Mouse (Mus musculus) 416B (cell line): ENCODE measurements around the gene Tmc2.

Experiments
- DNase-seq: peaks from one replicate; pipeline ENCODE4 v3.0.0; 2011; ENCODE audit warnings: low read depth

Gene Tmc2

GRCm38 (mm10) chr2:130256762-130257161 lies 61.8 kb downstream of the Tmc2 start:
- DNase-seq: no peak

DNA sequence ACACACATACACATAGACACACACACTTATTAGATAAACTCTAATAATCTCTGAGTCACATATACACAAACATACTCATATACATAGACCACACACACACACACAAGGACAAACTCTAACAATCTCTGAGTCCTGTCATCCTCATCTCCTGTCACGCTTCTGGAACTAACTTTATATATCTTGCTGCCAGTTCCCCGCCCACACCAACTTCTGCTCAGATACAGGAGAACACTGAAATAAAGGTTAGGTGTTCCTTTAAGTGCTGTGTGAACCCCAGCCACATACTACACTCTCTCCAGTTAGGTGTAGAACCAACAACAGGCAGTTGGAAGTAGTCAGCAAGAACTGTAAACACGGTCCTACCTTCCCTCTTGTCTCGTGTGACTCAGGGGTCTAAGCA lies 65.8 kb downstream of the Tmc2 start:
- no peak for DNase-seq

DNA sequence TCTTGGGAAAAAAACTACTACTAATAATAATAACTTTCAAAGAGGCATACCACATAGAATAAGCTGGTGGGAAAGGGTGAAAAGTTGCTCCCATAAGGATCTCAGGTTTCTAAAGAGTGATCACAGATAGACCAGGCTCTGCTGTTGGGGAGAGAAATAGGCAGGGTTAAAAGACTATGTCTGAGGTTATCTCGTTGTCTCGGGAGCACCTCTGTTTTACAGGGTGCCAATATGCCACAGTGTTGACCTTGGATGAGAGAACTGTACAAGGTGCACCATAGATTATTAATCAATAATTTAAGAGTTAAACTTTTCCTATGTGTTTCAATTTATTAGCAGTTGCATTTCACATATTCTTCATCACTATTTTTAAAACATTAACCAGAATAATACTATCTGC lies 66.9 kb downstream of the Tmc2 start:
- DNase-seq: no peak

- no peak for DNase-seq
Measured at GRCm38 (mm10) chr2:130262398-130262797, 67.4 kb downstream of the Tmc2 start.

DNA sequence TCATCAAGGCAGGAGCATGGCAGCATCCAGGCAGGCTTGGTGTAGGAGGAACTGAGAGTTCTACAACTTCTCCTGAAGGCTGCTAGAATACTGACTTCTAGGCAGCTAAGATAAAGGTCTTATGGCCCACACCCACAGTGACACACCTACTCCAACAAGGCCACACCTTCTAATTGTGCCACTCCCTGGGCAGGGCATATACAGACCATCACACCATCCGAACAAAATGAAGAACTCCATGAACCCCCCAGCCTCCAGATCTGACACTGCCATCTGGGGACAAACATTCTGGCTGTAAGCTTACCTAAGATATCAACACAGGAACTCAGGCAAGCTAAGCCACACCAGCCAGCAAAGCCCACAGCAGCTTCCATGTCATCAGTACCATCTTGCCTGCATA lies 70.5 kb downstream of the Tmc2 start:
- DNase-seq: no peak

DNA sequence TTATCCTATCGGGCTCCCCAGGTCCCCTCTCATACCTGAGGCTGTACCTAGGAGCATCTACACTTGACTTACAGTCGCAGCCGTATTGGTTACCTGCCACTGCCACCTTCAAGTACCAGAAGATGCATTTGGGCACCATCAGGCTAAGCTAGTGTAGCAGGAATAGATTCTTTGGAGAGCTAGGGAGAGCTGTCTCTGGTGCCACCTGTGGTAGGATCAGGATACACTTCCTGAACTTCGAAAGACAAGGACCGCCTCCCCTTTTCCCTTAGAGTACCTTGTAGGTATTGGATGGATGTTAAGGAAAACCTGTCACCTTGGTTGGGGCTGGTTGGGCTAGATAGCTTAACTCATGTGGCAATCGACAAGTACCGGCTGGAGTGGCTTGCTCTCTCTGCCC lies 73.1 kb downstream of the Tmc2 start:
- no peak for DNase-seq

DNA sequence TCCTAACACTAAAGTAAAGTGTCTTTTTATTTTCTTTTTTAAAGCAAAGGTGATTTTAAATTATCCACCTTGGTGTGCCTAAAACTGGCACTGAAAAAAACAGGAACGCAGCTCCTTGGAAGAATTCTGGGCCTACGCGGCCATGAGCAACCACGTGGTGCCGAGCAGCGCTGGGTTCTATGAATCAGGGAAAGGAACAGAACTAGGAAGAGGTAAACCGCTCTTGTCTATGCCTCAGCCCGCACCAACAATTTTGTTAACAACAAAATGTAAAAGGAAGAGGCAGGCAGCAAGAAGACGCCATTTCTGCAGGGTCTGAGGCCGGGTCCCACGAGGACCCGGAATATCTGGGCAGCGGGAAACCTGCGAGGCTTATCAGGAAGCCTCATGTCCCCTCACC lies 78.7 kb downstream of the Tmc2 start:
- no peak for DNase-seq

GRCm38 (mm10) chr2:130274149-130274861 lies 79.3 kb downstream of the Tmc2 start, which contains the start of gene Nop56:
Gene Nop56, plus strand, starts transcription at chr2:130274430.
- DNase-seq: peak; percentile 97

GRCm38 (mm10) chr2:130274862-130275261 lies 79.9 kb downstream of the Tmc2 start:
- DNase-seq: no peak

DNA sequence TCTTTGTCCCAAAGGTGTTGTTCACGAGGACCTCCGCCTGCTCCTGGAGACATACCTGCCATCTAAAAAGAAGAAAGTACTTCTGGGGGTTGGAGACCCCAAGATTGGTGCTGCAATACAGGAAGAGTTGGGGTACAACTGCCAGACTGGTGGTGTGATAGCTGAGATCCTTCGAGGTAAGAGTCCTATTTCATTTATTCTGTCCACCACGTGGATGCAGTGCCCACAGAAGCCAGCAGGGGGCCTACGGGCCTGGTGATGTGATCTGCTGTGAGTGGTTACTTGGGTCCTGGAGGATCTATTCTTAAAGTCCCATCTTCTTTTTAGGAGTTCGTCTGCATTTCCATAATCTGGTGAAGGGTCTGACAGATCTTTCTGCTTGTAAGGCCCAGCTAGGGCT lies 80.7 kb downstream of the Tmc2 start:
- DNase-seq: peak; percentile 86

DNA sequence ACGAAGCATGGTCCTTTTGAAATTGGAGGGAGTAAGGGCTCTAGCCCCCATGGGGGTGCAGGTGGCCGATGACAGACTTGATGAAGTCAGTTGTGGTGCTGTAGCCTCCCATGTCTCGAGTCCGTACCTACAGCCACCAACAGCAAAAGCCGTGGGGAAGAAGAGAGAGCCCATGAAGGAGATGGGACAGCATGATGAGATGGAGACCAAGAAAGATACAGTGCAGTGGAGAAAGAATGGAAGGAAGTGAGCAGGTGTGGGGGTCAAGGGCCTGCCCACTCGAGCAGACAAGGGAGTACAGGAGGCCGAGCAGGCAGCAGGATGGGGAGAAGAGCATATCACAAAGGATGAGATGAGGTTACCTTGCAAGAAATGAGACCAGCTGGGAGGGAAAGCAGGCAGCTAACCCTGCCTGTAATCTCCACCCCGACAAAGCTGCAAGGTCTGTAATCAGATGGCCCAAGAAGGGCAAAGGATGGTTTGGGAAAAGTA lies 84.7 kb downstream of the Tmc2 start:
- DNase-seq: peak; percentile 57

DNA sequence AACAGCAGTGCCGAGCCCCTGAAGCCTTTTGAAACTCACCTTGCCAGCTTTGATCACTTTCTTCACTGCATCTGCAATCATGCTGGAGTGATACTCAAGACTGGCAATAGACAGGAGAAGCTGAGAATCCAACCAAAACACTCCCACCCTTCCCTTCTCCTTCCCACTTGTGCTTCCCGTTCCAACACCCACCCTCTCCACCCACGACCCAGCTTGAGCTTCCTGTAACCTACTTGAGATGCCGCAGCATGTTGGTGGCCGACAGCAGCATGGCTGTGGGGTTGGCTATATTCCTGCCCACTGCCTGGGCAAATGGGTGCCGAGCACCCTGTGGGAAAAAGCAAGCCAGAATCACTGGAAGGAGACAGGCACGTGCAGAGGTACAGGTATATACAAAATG lies 85.2 kb downstream of the Tmc2 start:
- no peak for DNase-seq

DNA sequence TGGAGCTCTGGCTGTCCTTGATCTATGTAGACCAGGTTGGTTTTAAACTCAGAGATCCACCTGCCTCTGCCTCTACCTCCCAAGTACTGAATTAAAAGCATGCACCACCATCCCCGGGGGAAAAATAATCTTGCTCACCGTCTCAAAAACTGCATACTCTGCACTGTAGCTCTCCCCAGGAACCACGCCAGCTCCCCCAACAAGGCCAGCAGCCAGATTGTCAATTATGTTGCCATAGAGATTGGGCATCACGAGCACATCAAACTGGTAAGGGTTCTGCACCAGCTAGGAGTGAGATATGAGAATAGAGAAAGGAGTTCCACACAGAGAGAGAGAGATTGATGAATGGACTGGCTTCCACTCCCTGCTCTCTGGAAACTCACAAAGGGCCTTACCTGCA lies 85.8 kb downstream of the Tmc2 start:
- DNase-seq: no peak

- peak; percentile 86 for DNase-seq
Measured at GRCm38 (mm10) chr2:130283854-130284654, 89.1 kb downstream of the Tmc2 start, which contains the start of gene Idh3b. Gene Idh3b, minus strand, starts transcription at chr2:130284547.

- no peak for DNase-seq
Measured at GRCm38 (mm10) chr2:130289086-130289485, 94.1 kb downstream of the Tmc2 start.

- DNase-seq: peak; percentile 86
Measured at GRCm38 (mm10) chr2:130291434-130291833, 96.4 kb downstream of the Tmc2 start.

GRCm38 (mm10) chr2:130293009-130293408 lies 98.0 kb downstream of the Tmc2 start:
- DNase-seq: no peak

DNA sequence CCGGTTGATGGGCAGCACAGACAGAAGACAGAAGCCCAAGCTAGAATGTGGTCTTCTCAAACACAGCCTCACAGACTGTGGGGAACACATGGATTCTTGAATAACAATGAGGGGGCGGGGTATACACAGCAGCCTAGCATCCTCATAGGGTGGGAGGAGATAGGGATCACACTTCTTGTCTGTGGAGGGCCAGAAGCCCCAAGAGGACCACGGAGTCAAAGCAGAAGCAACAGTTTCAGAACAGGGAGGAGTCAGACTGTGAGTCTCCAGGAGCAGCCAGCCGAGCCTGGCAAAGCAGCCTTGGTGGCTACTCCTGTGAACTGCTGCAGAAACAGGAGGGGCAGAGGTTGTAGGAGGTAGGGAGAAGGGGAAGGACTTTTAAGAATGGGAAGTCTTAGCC lies 98.5 kb downstream of the Tmc2 start:
- DNase-seq: no peak

- no peak for DNase-seq
Measured at GRCm38 (mm10) chr2:130294218-130294935, 99.4 kb downstream of the Tmc2 start.

DNA sequence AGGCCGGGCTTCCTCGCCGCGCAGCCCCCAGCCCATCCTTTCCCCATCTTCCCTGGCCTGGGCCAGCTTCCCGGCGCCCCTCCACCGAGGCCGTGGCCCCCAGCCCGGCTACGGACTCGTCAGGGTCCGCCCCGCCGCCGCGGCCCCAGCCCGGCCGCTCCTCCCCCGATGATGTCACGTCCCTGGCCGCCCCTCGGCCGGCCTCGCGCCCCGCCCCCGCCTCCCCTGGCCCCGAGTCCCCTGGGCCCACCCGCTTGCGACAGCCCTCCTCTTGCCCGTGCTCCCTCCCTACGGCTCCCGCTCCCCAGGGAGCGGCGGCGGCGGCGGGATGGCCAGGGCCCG lies 99.9 kb downstream of the Tmc2 start, which contains the start of gene Ebf4:
Ebf4 (plus strand) TSS at position 234 of the 342 bp plus-strand sequence.
- no peak for DNase-seq

DNA sequence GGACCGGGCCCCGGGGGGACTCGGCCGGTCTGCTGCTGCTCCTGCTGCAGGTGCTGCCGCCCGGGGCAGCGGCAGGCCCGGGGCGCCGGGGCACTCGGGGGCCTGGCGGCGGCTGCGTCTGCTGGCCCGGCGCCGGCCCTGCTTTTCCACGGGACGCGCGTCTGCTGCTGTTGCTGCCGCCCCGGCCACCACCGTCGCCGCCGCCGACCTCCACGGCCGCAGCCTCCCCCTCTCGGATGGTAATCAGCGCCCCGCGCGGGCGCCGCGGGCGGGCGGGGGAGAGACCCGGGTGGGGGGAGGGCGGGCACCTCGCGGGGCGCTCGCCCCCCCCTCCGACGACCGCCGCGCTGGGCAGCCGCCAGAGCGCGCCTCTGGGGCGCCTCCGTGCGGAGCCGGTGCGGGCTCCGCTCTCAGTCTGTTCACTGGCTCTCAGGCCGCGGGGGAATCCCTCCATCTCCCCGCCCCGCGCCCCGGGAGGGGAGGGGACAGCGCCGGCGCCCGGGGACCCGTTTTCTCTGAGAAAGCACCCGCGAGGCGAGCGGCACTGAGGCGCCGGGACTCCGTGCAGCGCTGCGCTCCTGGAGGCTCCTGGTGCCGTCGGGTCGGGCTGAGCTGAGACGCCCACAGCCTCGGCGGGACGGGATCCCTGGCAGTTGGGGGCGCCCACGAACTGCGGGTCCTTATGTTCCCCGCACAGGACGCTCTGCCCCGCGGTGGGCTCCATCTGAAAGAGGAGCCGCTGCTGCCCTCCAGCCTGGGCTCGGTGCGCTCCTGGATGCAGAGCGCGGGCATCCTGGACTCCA lies 100.5 kb downstream of the Tmc2 start:
- no peak for DNase-seq
